Mouse (Mus musculus) adrenal gland, postnatal 36 days (tissue): Measurements from ENCODE around the gene Nudt19. TPM values are rescaled to one million over a fixed set of nuclear protein-coding genes. Genes with fewer than 3 reads are reported as not detected.
A peak's percentile ranks its signal among the peaks of the same experiment; 100 is the strongest.
"Not testable (repeated sequence)": the region's sequence is repeated elsewhere in the genome, so short reads cannot be mapped to it uniquely, and the experiment has no call there.

Experiments used
- DNase-seq, 2 experiments: peaks; one replicate each; pipeline ENCODE4 v3.0.0; 2021; ENCODE audit warnings: mixed read lengths in 1 of 2
- long read RNA-seq, 2 experiments: library from polyadenylated mRNA; stranded (forward); transcript quantifications; one replicate each; pipeline ENCODE4 v2.0.0; 2021; ENCODE audit warnings: borderline sequencing depth in 2 of 2
- total RNA-seq, 2 experiments: library from RNA; stranded (reverse); gene quantifications; 2 replicates each; pipeline ENCODE4 v1.2.3; 2021

Gene Nudt19
- 10 to 100 TPM; 51.4 to 57.6 TPM for total RNA-seq
- long read RNA-seq, experiment 1, transcript Nudt19-201 (3 exons, 2,298 nt) = major isoform, 121 of 123 reads
- long read RNA-seq, experiment 1, partial matches to known transcripts = 0 of 123 reads
- long read RNA-seq, experiment 1, other reads (novel, unspliced or antisense) = 2 of 123 reads
- long read RNA-seq, experiment 2, transcript Nudt19-201 (3 exons, 2,298 nt) = major isoform, 33 of 35 reads
- long read RNA-seq, experiment 2, partial matches to known transcripts = 0 of 35 reads
- long read RNA-seq, experiment 2, other reads (novel, unspliced or antisense) = 0 of 35 reads

GRCm38 (mm10) chr7:35556205-35556603 lies at the start of gene Nudt19:
Gene Nudt19, minus strand, starts transcription at chr7:35556304.
- no peak for DNase-seq

- DNase-seq = no peak
Observed at GRCm38 (mm10) chr7:35602766-35603165, 46.7 kb upstream of the Nudt19 start.

- DNase-seq = no peak
Observed at GRCm38 (mm10) chr7:35601106-35601505, 45.0 kb upstream of the Nudt19 start.

- no peak for DNase-seq
Observed at GRCm38 (mm10) chr7:35600031-35600430, 43.9 kb upstream of the Nudt19 start.

GRCm38 (mm10) chr7:35599492-35599891 lies 43.4 kb upstream of the Nudt19 start:
- no peak for DNase-seq

GRCm38 (mm10) chr7:35594311-35594710 lies 38.2 kb upstream of the Nudt19 start:
- no peak for DNase-seq

GRCm38 (mm10) chr7:35590731-35591191 lies 34.7 kb upstream of the Nudt19 start:
- DNase-seq = peak; percentile 9 to 23

GRCm38 (mm10) chr7:35589485-35589884 lies 33.4 kb upstream of the Nudt19 start:
- DNase-seq = no peak

GRCm38 (mm10) chr7:35588680-35589428 lies 32.8 kb upstream of the Nudt19 start:
- no peak for DNase-seq

- DNase-seq = peak in 1 of 2 experiments; percentile 21
Observed at GRCm38 (mm10) chr7:35587728-35588127, 31.6 kb upstream of the Nudt19 start.

GRCm38 (mm10) chr7:35586906-35587445 lies 30.9 kb upstream of the Nudt19 start:
- DNase-seq = peak in 1 of 2 experiments; percentile 11

GRCm38 (mm10) chr7:35586055-35586905 lies 30.2 kb upstream of the Nudt19 start, which contains the start of gene Ankrd27:
Gene Ankrd27, plus strand, starts transcription at chr7:35586244.
- DNase-seq = peak; percentile 95

GRCm38 (mm10) chr7:35585191-35586054 lies 29.3 kb upstream of the Nudt19 start, which contains the start of gene Rgs9bp:
Gene Rgs9bp, minus strand, starts transcription at chr7:35585582.
- peak; percentile 56 to 72 for DNase-seq

GRCm38 (mm10) chr7:35584786-35585190 lies 28.7 kb upstream of the Nudt19 start:
- peak; percentile 56 to 59 for DNase-seq

GRCm38 (mm10) chr7:35584068-35584785 lies 28.1 kb upstream of the Nudt19 start:
- DNase-seq = no peak

GRCm38 (mm10) chr7:35583476-35584025 lies 27.4 kb upstream of the Nudt19 start:
- DNase-seq = peak in 1 of 2 experiments; percentile 11

- DNase-seq = no peak
Observed at GRCm38 (mm10) chr7:35582719-35583118, 26.6 kb upstream of the Nudt19 start.

GRCm38 (mm10) chr7:35579849-35580248 lies 23.7 kb upstream of the Nudt19 start:
- DNase-seq = peak; percentile 48 to 66

- not testable (repeated sequence) for DNase-seq
Observed at GRCm38 (mm10) chr7:35570883-35571282, 14.8 kb upstream of the Nudt19 start.

- DNase-seq = not testable (repeated sequence)
Observed at GRCm38 (mm10) chr7:35569724-35570123, 13.6 kb upstream of the Nudt19 start.
